8 mouse cellular contexts compared by ENCODE assay signal in the genomic region with DNA sequence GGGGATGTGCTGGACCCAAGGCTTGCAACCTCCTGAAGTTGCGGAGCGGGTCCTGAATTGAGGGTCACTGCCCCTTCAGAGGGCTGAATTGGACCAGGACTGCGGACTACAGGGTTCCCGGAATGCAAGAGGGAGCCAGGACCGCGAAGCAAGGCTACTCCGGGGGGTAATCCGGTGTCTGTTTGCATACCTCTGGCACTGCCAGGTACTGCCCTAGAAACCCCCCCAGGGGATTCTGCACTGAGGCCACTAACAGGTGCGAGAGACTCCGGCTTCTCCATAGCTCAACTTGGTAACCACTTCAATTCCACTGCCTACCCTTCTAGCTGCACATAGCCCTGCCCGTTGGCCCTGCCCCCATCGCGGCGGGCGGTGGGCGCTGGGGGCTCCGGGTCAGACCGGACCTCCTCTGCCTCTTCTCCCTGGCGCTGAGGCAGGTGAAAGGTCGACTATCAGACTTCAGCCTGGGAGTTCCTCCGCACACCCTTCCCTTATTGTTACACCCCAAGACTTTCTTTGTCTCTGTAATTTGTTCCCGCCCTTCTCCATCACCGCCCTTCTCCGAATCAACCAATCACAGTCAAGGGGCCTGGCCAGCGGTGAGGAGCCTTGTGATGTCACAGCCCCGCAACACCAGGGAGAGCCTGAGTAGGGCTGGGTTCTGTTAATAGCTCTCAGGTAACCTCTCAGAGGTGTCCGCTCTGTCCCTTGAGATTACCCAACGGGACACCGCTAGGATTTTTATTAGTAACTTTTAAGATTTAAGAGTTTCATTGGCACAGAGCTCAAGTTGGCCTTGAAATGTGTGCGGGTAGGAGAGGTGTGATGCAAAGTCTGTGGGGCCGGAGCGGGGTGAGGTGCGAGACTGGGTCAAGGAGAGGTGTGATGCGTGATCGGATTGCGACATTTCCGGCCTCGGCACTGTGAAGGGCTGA. TPM values are rescaled to one million over a fixed set of nuclear protein-coding genes. Genes with fewer than 3 reads are reported as not detected.
DNase-seq lines count a peak whose midpoint lies in the region; ATAC-seq and TF ChIP-seq lines count a peak whose summit lies in the region.

A gene (minus strand): TSS at position 517 of the 935 bp plus-strand sequence.
A gene (plus strand): TSS at position 602 of the 935 bp plus-strand sequence.

- H3K79me3 ChIP-seq in C2C12 (ENCODE audit: low read depth), result peaks cover 17% of the 10 kb centered on the region

- peaks cover 27% of the 10 kb centered on the region for H3K4me1 ChIP-seq in heart, embryonic 11.5 days (ENCODE audit: control insufficient read depth, insufficient read depth, low read length)
- peaks cover 31% of the 10 kb centered on the region for H3K4me1 ChIP-seq in kidney, embryonic 16.5 days (ENCODE audit: insufficient read depth, low read length)
- H3K4me1 ChIP-seq in liver, adult 2 months (ENCODE audit: control insufficient read depth, insufficient read depth, low read length), result no peaks in the 10 kb centered on the region

- WGBS in heart, embryonic 11.5 days (ENCODE audit: insufficient replicate concordance), result under 1% methylated on average over 38 of the region's 38 CpGs
- WGBS in kidney, embryonic 16.5 days, result under 1% methylated on average over 38 of the region's 38 CpGs
- 2% methylated on average over 38 of the region's 38 CpGs for WGBS in liver, adult 2 months

- H3K4me3 ChIP-seq in C2C12 (ENCODE audit: insufficient read depth, poor library complexity, severe bottlenecking), result peak within 1 kb of the TSS; percentile 93
- H3K4me3 ChIP-seq in heart, embryonic 11.5 days (ENCODE audit: low read depth, low read length), result peak within 1 kb of the TSS; percentile 96
- peak within 1 kb of the TSS; percentile 88 for H3K4me3 ChIP-seq in kidney, embryonic 16.5 days (ENCODE audit: low read length)
- H3K4me3 ChIP-seq in liver, adult 2 months (ENCODE audit: insufficient read depth, low read depth, low read length), result peak within 1 kb of the TSS; percentile 64
- H3K4me3 ChIP-seq in myocyte, result peak within 1 kb of the TSS; percentile 85

- H3K4me2 ChIP-seq in heart, embryonic 11.5 days, result peak within 1 kb of the TSS; percentile 93
- peak within 1 kb of the TSS; percentile 93 for H3K4me2 ChIP-seq in kidney, embryonic 16.5 days (replicated peaks; ENCODE audit: low read depth, low read length)
- H3K4me2 ChIP-seq in myocyte (ENCODE audit: low read depth), result peak within 1 kb of the TSS; percentile 89

- TF ChIP-seq CTCF in C2C12 (IDR thresholded peaks at IDR 0.05; ENCODE audit: control insufficient read depth, insufficient read depth, insufficient read length), result no peak
- TF ChIP-seq CTCF in liver, adult 2 months (IDR thresholded peaks at IDR 0.05; ENCODE audit: low read depth, low read length), result no peak

- peak within 1 kb of the TSS; percentile 99 for H3K27ac ChIP-seq in heart, embryonic 11.5 days (ENCODE audit: low read depth, low read length)
- H3K27ac ChIP-seq in kidney, embryonic 16.5 days (ENCODE audit: low read length), result peak within 1 kb of the TSS; percentile 99
- H3K27ac ChIP-seq in liver, adult 2 months (replicated peaks; ENCODE audit: insufficient read depth, low read depth, low read length), result peak within 1 kb of the TSS; percentile 69

- DNase-seq in brain, adult 2 months (ENCODE audit: low read depth, low spot score), result peak; percentile 98
- peak; percentile 82 for DNase-seq in liver, adult 2 months (ENCODE audit: extremely low read depth, low read depth, low spot score)
- DNase-seq in splenic B cell, adult 2 months (ENCODE audit: low read depth, low spot score), result peak; percentile 96

- H3ac ChIP-seq in C2C12 (ENCODE audit: control insufficient read depth, insufficient read length, low read depth) (peak within 1 kb of the TSS; percentile 96), myocyte (ENCODE audit: control insufficient read depth, insufficient read length) (peak within 1 kb of the TSS; percentile 51)

- H3K27me3 ChIP-seq in C2C12 (ENCODE audit: control insufficient read depth, insufficient read depth, insufficient read length) (no peaks in the 10 kb centered on the region), myocyte (ENCODE audit: control insufficient read depth, insufficient read depth, insufficient read length) (no peaks in the 10 kb centered on the region)
- no peaks in the 10 kb centered on the region for H3K27me3 ChIP-seq in heart, embryonic 11.5 days (ENCODE audit: control insufficient read depth, insufficient read depth, low read length)
- H3K27me3 ChIP-seq in kidney, embryonic 16.5 days (ENCODE audit: insufficient read depth, low read length), result no peaks in the 10 kb centered on the region
- no peaks in the 10 kb centered on the region for H3K27me3 ChIP-seq in liver, adult 2 months (ENCODE audit: control insufficient read depth, insufficient read depth, low read length)
- H3K27me3 ChIP-seq in splenic B cell, adult 2 months (ENCODE audit: control insufficient read depth, insufficient read depth, low read length, poor library complexity, severe bottlenecking), result no peaks in the 10 kb centered on the region

- H3K9me3 ChIP-seq in heart, embryonic 11.5 days (replicated peaks; ENCODE audit: control insufficient read depth, low read length), result no peaks in the 10 kb centered on the region
- H3K9me3 ChIP-seq in kidney, embryonic 16.5 days (ENCODE audit: low read length), result no peaks in the 10 kb centered on the region

- peaks cover 20% of the 10 kb centered on the region for H3K36me3 ChIP-seq in C2C12 (ENCODE audit: control insufficient read depth, insufficient read depth)
- peaks cover 13% of the 10 kb centered on the region for H3K36me3 ChIP-seq in heart, embryonic 11.5 days (ENCODE audit: control insufficient read depth, insufficient read depth, low read length)
- H3K36me3 ChIP-seq in kidney, embryonic 16.5 days (ENCODE audit: insufficient read depth, low read length), result peaks cover 19% of the 10 kb centered on the region
- H3K36me3 ChIP-seq in liver, adult 2 months (ENCODE audit: control insufficient read depth, insufficient read depth, low read length), result peaks cover 2% of the 10 kb centered on the region; the same call in 1 of the 2 replicates
- peaks cover 11% of the 10 kb centered on the region for H3K36me3 ChIP-seq in myocyte (ENCODE audit: control insufficient read depth, insufficient read depth)
- H3K36me3 ChIP-seq in splenic B cell, adult 2 months (ENCODE audit: control insufficient read depth, insufficient read depth, low read length, poor library complexity, severe bottlenecking), result peaks cover 5% of the 10 kb centered on the region

- H3K79me2 ChIP-seq in C2C12 (ENCODE audit: control insufficient read depth, insufficient read depth) (peaks cover 33% of the 10 kb centered on the region), myocyte (ENCODE audit: control insufficient read depth, insufficient read depth) (no peaks in the 10 kb centered on the region)
- H3K79me2 ChIP-seq in liver, adult 2 months (ENCODE audit: control insufficient read depth, insufficient read depth, low read length), result no peaks in the 10 kb centered on the region

- TF ChIP-seq POLR2A in liver, adult 2 months (IDR thresholded peaks at IDR 0.05; ENCODE audit: extremely low read depth, insufficient read depth, low read length), result 0 out of 2 replicates have a peak, but pooled peaks have one; percentile 37
- TF ChIP-seq POLR2A in myocyte (IDR thresholded peaks at IDR 0.05; ENCODE audit: insufficient read length, low read depth), result peak; percentile 69

- peak; percentile 84 for ATAC-seq in erythroblast, adult 5-6 weeks (replicated peaks; ENCODE audit: low FRiP score, poor library complexity, severe bottlenecking)
- peak; percentile 94 for ATAC-seq in heart, embryonic 11.5 days (replicated peaks; ENCODE audit: insufficient number of reproducible peaks, low FRiP score, low TSS enrichment)
- peak; percentile 95 for ATAC-seq in kidney, embryonic 16.5 days (ENCODE audit: low FRiP score, low TSS enrichment)

- peak within 1 kb of the TSS; percentile 88 for H3K9ac ChIP-seq in heart, embryonic 11.5 days (ENCODE audit: low read depth, low read length)
- H3K9ac ChIP-seq in kidney, embryonic 16.5 days (replicated peaks; ENCODE audit: low read length), result peak within 1 kb of the TSS; percentile 99
- peak within 1 kb of the TSS; percentile 67 for H3K9ac ChIP-seq in liver, adult 2 months (ENCODE audit: low read depth, low read length)

TF ChIP-seq in C2C12, 6 proteins besides CTCF, POLR2A, EP300 and RAD21 (continues in another document):
- no peak for TF ChIP-seq FOSL1 (IDR thresholded peaks at IDR 0.05; ENCODE audit: insufficient read depth, low read length, poor library complexity, severe bottlenecking)
- peak; percentile 6 for TF ChIP-seq MAX (IDR thresholded peaks at IDR 0.05)
- no peak for TF ChIP-seq MYOD1 (IDR thresholded peaks at IDR 0.05; ENCODE audit: control insufficient read depth, insufficient read length, low read depth)
- TF ChIP-seq CEBPB (IDR thresholded peaks at IDR 0.05; ENCODE audit: low read depth), result peak; percentile 80

TF ChIP-seq in myocyte, 11 proteins besides CTCF, POLR2A, EP300 and RAD21:
- TF ChIP-seq CEBPB (IDR thresholded peaks at IDR 0.05; ENCODE audit: insufficient read depth, poor library complexity, severe bottlenecking), result peak; percentile 66; the same call in 1 of the 2 replicates
- peak; percentile 58 for TF ChIP-seq E2F4 (IDR thresholded peaks at IDR 0.05; ENCODE audit: insufficient read depth)
- TF ChIP-seq USF1 (IDR thresholded peaks at IDR 0.05; ENCODE audit: low read depth), result no peak
- peak; percentile 93 for TF ChIP-seq POLR2AphosphoS2 (IDR thresholded peaks at IDR 0.05; ENCODE audit: insufficient read length, low read depth)

RNA-seq across cellular contexts. Expression of the first gene that starts in this region (rescaled TPM):
- polyA plus RNA-seq in C2C12 (2012; fragmentation: generic; extraction: Trizol), result 2.4 TPM
- total RNA-seq in erythroblast, adult 5-6 weeks (2015; ENCODE audit: low replicate concordance), result 2.7 TPM in 1 of 2 replicates, not detected in the other
- total RNA-seq in erythroblast, adult 5-6 weeks (2017; ENCODE audit: low replicate concordance), result 6.0 TPM in 1 of 2 replicates, not detected in the other
- 5.3 and 5.8 TPM in 2 replicates for polyA plus RNA-seq in heart, embryonic 11.5 days (2014; fragmentation: Nextera tagmentation; extraction: Ambion mirVana)
- 11.7 and 12.8 TPM in 2 replicates for polyA plus RNA-seq in kidney, embryonic 16.5 days (2015; fragmentation: Nextera tagmentation; extraction: Ambion mirVana)
- 0.13 and 0.18 TPM in 2 replicates for total RNA-seq in liver, adult 2 months (2014; rRNA removed)
- 0.06 and 0.11 TPM in 2 replicates for polyA plus RNA-seq in liver, adult 2 months (2012; rRNA removed)
- 3.0 TPM for polyA plus RNA-seq in myocyte (2012; fragmentation: generic; extraction: Trizol)

RNA-seq across cellular contexts. Expression of the second gene that starts in this region (rescaled TPM):
- polyA plus RNA-seq in C2C12 (2012; fragmentation: generic; extraction: Trizol) (38.4 TPM), myocyte (2012; fragmentation: generic; extraction: Trizol) (42.2 TPM)
- 3.5 and 3.8 TPM in 2 replicates for total RNA-seq in erythroblast, adult 5-6 weeks (2015; ENCODE audit: low replicate concordance)
- 9.3 and 16.0 TPM in 2 replicates for total RNA-seq in erythroblast, adult 5-6 weeks (2017; ENCODE audit: low replicate concordance)
- polyA plus RNA-seq in heart, embryonic 11.5 days (2014; fragmentation: Nextera tagmentation; extraction: Ambion mirVana), result 9.3 and 10.8 TPM in 2 replicates
- polyA plus RNA-seq in kidney, embryonic 16.5 days (2015; fragmentation: Nextera tagmentation; extraction: Ambion mirVana), result 11.4 and 12.8 TPM in 2 replicates
- 10.1 and 14.0 TPM in 2 replicates for total RNA-seq in liver, adult 2 months (2014; rRNA removed)
- polyA plus RNA-seq in liver, adult 2 months (2012; rRNA removed), result 12.6 and 20.7 TPM in 2 replicates

Comparison
In these comparisons a context has a peak if more than half of its experiments do, and no peak if none do; other contexts are left out.
1. Peak in every context shown above with its lines: DNase-seq, ATAC-seq, H3K4me3 ChIP-seq and H3K27ac ChIP-seq.